Mouse (Mus musculus) neural tube, embryonic 15.5 days (tissue): ENCODE measurements around the gene Lyg1. TPM values are rescaled to one million over a fixed set of nuclear protein-coding genes. Genes with fewer than 3 reads are reported as not detected.

Experiments used
- polyA plus RNA-seq: library from polyadenylated mRNA; unstranded; fragments of >200 nt; fragmentation: Nextera tagmentation; extraction: Ambion mirVana; gene quantifications from 2 replicates; pipeline ENCODE4 v1.2.1, GENCODE M21; 2015

The Lyg1 gene
- polyA plus RNA-seq, 1 experiment from 2014 or later = not detected

Other genes starting within 250 kb of the Lyg1 start
- 3.2 and 6.3 TPM in 2 replicates for gene 2010300C02Rik, start 237.7 kb downstream of the Lyg1 start, polyA plus RNA-seq
- gene Tsga10, start 91.3 kb downstream of the Lyg1 start, polyA plus RNA-seq = 10.4 and 12.0 TPM in 2 replicates
- gene Lipt1, start 86.0 kb downstream of the Lyg1 start, polyA plus RNA-seq = 7.4 and 7.5 TPM in 2 replicates
- 15.3 and 22.1 TPM in 2 replicates for gene Mitd1, start 67.3 kb downstream of the Lyg1 start, polyA plus RNA-seq
- gene Mrpl30, start 67.3 kb downstream of the Lyg1 start, polyA plus RNA-seq = 244 and 277 TPM in 2 replicates
- gene Lyg2, start 41.3 kb downstream of the Lyg1 start, polyA plus RNA-seq = not detected in 2 replicates
- 134 and 147 TPM in 2 replicates for gene Txndc9, start 40.1 kb upstream of the Lyg1 start, polyA plus RNA-seq
- 21.5 and 21.9 TPM in 2 replicates for gene Eif5b, start 40.3 kb upstream of the Lyg1 start, polyA plus RNA-seq
- gene Rev1, start 172.0 kb upstream of the Lyg1 start, polyA plus RNA-seq = 30.2 and 35.3 TPM in 2 replicates